Mouse (Mus musculus): ENCODE data around the gene Ctnnbl1. TPM values are rescaled to one million over a fixed set of nuclear protein-coding genes. Genes with fewer than 3 reads are reported as not detected.

The Ctnnbl1 gene
- total RNA-seq, 2 experiments from 2014 or later = 9.7 to 12.8 TPM

Other genes with a start within 250 kb of the Ctnnbl1 start
- gene Nnat, start 177.3 kb upstream of the Ctnnbl1 start, total RNA-seq (2021) = 10 to 100 TPM; 11.3 to 14.3 TPM
- 10 to 100 TPM; 25.9 to 34.6 TPM for gene Blcap, start 166.1 kb upstream of the Ctnnbl1 start, total RNA-seq (2021)
- under 1 TPM; 0.40 to 0.45 TPM for gene Vstm2l, start 177.3 kb downstream of the Ctnnbl1 start, total RNA-seq (2021)